ENCODE assay signal across 8 mouse cellular contexts in genomic region chr11:97545808-97546560, GRCm38 (mm10). TPM values are rescaled to one million over a fixed set of nuclear protein-coding genes. Genes with fewer than 3 reads are reported as not detected.
A peak's percentile ranks its signal among the peaks of the same experiment; 100 is the strongest.
DNase-seq lines count a peak whose midpoint lies in the region; ATAC-seq and TF ChIP-seq lines count a peak whose summit lies in the region.

No protein-coding gene starts in this region.

- H3K27me3 ChIP-seq in lung, embryonic 14.5 days (ENCODE audit: insufficient read depth, low read length): peaks cover 72% of the 10 kb centered on the region
- H3K27me3 ChIP-seq in embryonic facial prominence, embryonic 11.5 days (ENCODE audit: control insufficient read depth, insufficient read depth, low read length): peaks cover 34% of the 10 kb centered on the region
- H3K27me3 ChIP-seq in intestine, embryonic 14.5 days (replicated peaks; ENCODE audit: control insufficient read depth, insufficient read depth, low read length): peaks cover 75% of the 10 kb centered on the region
- H3K27me3 ChIP-seq in neural tube, embryonic 14.5 days (ENCODE audit: control insufficient read depth, insufficient read depth, low read length): peaks cover 21% of the 10 kb centered on the region; the same call in 1 of the 2 replicates

- H3K36me3 ChIP-seq in lung, embryonic 14.5 days (ENCODE audit: insufficient read depth): no peaks in the 10 kb centered on the region
- H3K36me3 ChIP-seq in embryonic facial prominence, embryonic 11.5 days (replicated peaks; ENCODE audit: control insufficient read depth, insufficient read depth, low read depth, low read length): no peaks in the 10 kb centered on the region
- no peaks in the 10 kb centered on the region for H3K36me3 ChIP-seq in intestine, embryonic 14.5 days (ENCODE audit: control insufficient read depth, insufficient read depth, low read length)
- H3K36me3 ChIP-seq in neural tube, embryonic 14.5 days (ENCODE audit: control insufficient read depth, insufficient read depth, low read length): peaks cover 4% of the 10 kb centered on the region; the same call in 1 of the 2 replicates

- no peaks in the 10 kb centered on the region for H3K4me1 ChIP-seq in lung, embryonic 14.5 days (ENCODE audit: insufficient read depth)
- H3K4me1 ChIP-seq in embryonic facial prominence, embryonic 11.5 days (ENCODE audit: control insufficient read depth, insufficient read depth, low read length): peaks cover 3% of the 10 kb centered on the region
- peaks cover 6% of the 10 kb centered on the region; the same call in 1 of the 2 replicates for H3K4me1 ChIP-seq in intestine, embryonic 14.5 days (replicated peaks; ENCODE audit: control insufficient read depth, insufficient read depth, low read length)
- H3K4me1 ChIP-seq in neural tube, embryonic 14.5 days (ENCODE audit: control insufficient read depth, insufficient read depth, low read length): peaks cover 17% of the 10 kb centered on the region

- peak overlapping the region; percentile 44; the same call in 1 of the 2 replicates for H3K9ac ChIP-seq in lung, embryonic 14.5 days
- no peak overlapping the region for H3K9ac ChIP-seq in embryonic facial prominence, embryonic 11.5 days (replicated peaks; ENCODE audit: low read length)
- H3K9ac ChIP-seq in intestine, embryonic 14.5 days (ENCODE audit: low read length): peak overlapping the region; percentile 43; the same call in 1 of the 2 replicates
- peak overlapping the region; percentile 56 for H3K9ac ChIP-seq in neural tube, embryonic 14.5 days (replicated peaks; ENCODE audit: low read depth, low read length)

- peak overlapping the region; percentile 55 for H3K4me3 ChIP-seq in lung, embryonic 14.5 days (ENCODE audit: low read depth, low read length)
- peak overlapping the region; percentile 53 for H3K4me3 ChIP-seq in embryonic facial prominence, embryonic 11.5 days (ENCODE audit: low read depth, low read length)
- peak overlapping the region; percentile 49 for H3K4me3 ChIP-seq in intestine, embryonic 14.5 days (ENCODE audit: low read depth, low read length)
- peak overlapping the region; percentile 47 for H3K4me3 ChIP-seq in neural tube, embryonic 14.5 days (ENCODE audit: low read depth, low read length)

- 4% methylated on average over 26 of the region's 26 CpGs for WGBS in lung, embryonic 14.5 days
- 3% methylated on average over 26 of the region's 26 CpGs for WGBS in embryonic facial prominence, embryonic 11.5 days
- 3% methylated on average over 26 of the region's 26 CpGs for WGBS in intestine, embryonic 14.5 days
- WGBS in neural tube, embryonic 14.5 days: 9% methylated on average over 26 of the region's 26 CpGs

- no peak for TF ChIP-seq CTCF in lung, embryonic 14.5 days (IDR thresholded peaks at IDR 0.05; ENCODE audit: low read depth)

- ATAC-seq in lung, embryonic 14.5 days (ENCODE audit: insufficient read depth): peak; percentile 10; the same call in 1 of the 2 replicates
- ATAC-seq in embryonic facial prominence, embryonic 11.5 days (replicated peaks; ENCODE audit: insufficient number of reproducible peaks, low FRiP score, low TSS enrichment, low read depth): no peak
- no peak for ATAC-seq in intestine, embryonic 14.5 days (replicated peaks; ENCODE audit: low FRiP score, low TSS enrichment, low read depth)
- ATAC-seq in neural tube, embryonic 14.5 days (ENCODE audit: low read depth): no peak
- no peak for ATAC-seq in megakaryocyte-erythroid progenitor cell, adult 5-6 weeks (replicated peaks; ENCODE audit: low FRiP score, low TSS enrichment, poor library complexity, severe bottlenecking)
- ATAC-seq in activated CD4-positive, CD25-positive, alpha-beta regulatory T cell, adult 4 months: no peak

- H3K27ac ChIP-seq in lung, embryonic 14.5 days (ENCODE audit: low read depth): no peak overlapping the region
- no peak overlapping the region for H3K27ac ChIP-seq in embryonic facial prominence, embryonic 11.5 days (replicated peaks; ENCODE audit: low read depth, low read length)
- no peak overlapping the region for H3K27ac ChIP-seq in intestine, embryonic 14.5 days (ENCODE audit: low read depth)
- H3K27ac ChIP-seq in neural tube, embryonic 14.5 days (ENCODE audit: low read depth, low read length): no peak overlapping the region

- DNase-seq in lung, embryonic 14.5 days: no peak
- DNase-seq in lung, postnatal 4 days: no peak
- DNase-seq in embryonic facial prominence, embryonic 11.5 days (ENCODE audit: low spot score): no peak
- DNase-seq in intestine, embryonic 14.5 days (ENCODE audit: low spot score): no peak
- no peak for DNase-seq in T-cell, adult 2 months (ENCODE audit: low spot score)

- H3K9me3 ChIP-seq in lung, embryonic 14.5 days (ENCODE audit: low read depth, low read length): no peaks in the 10 kb centered on the region
- H3K9me3 ChIP-seq in embryonic facial prominence, embryonic 11.5 days (replicated peaks; ENCODE audit: control insufficient read depth, low read length): no peaks in the 10 kb centered on the region
- no peaks in the 10 kb centered on the region for H3K9me3 ChIP-seq in intestine, embryonic 14.5 days (ENCODE audit: control insufficient read depth, low read length)
- H3K9me3 ChIP-seq in neural tube, embryonic 14.5 days (ENCODE audit: control insufficient read depth, low read length): no peaks in the 10 kb centered on the region

- H3K4me2 ChIP-seq in lung, embryonic 14.5 days: peak overlapping the region; percentile 99
- peak overlapping the region; percentile 98 for H3K4me2 ChIP-seq in embryonic facial prominence, embryonic 11.5 days (ENCODE audit: low read depth, low read length)
- H3K4me2 ChIP-seq in intestine, embryonic 14.5 days (ENCODE audit: low read length): peak overlapping the region; percentile 99
- H3K4me2 ChIP-seq in neural tube, embryonic 14.5 days (ENCODE audit: low read depth, low read length): peak overlapping the region; percentile 92

RNA-seq across cellular contexts. Expression of gene Srcin1, which starts 30.0 kb away (rescaled TPM):
- 0.68 and 0.70 TPM in 2 replicates for polyA plus RNA-seq in lung, embryonic 14.5 days (2014; fragmentation: Nextera tagmentation; extraction: Ambion mirVana)
- polyA plus RNA-seq in embryonic facial prominence, embryonic 11.5 days (2014; fragmentation: Nextera tagmentation; extraction: Ambion mirVana): 0.55 and 0.56 TPM in 2 replicates
- polyA plus RNA-seq in intestine, embryonic 14.5 days (2014; fragmentation: Nextera tagmentation; extraction: Ambion mirVana): 0.16 and 0.30 TPM in 2 replicates
- polyA plus RNA-seq in neural tube, embryonic 14.5 days (2014; fragmentation: Nextera tagmentation; extraction: Ambion mirVana): 7.6 and 8.1 TPM in 2 replicates
- total RNA-seq in megakaryocyte-erythroid progenitor cell, adult 5-6 weeks (2014; fragmentation: Nextera tagmentation): not detected in 2 replicates
- total RNA-seq in megakaryocyte-erythroid progenitor cell, adult 5-6 weeks (2017): not detected in 2 replicates
- not detected for polyA plus RNA-seq in activated CD4-positive, CD25-positive, alpha-beta regulatory T cell, adult 4 months (2017; shearing (Covaris generic))

RNA-seq across cellular contexts. Expression of gene 4933428G20Rik, which starts 45.8 kb away (rescaled TPM):
- polyA plus RNA-seq in lung, embryonic 14.5 days (2014; fragmentation: Nextera tagmentation; extraction: Ambion mirVana): 0.13 and 0.23 TPM in 2 replicates
- not detected in 2 replicates for polyA plus RNA-seq in embryonic facial prominence, embryonic 11.5 days (2014; fragmentation: Nextera tagmentation; extraction: Ambion mirVana)
- polyA plus RNA-seq in intestine, embryonic 14.5 days (2014; fragmentation: Nextera tagmentation; extraction: Ambion mirVana): 0.12 TPM in 2 replicates
- polyA plus RNA-seq in neural tube, embryonic 14.5 days (2014; fragmentation: Nextera tagmentation; extraction: Ambion mirVana): 0.26 and 0.33 TPM in 2 replicates
- total RNA-seq in megakaryocyte-erythroid progenitor cell, adult 5-6 weeks (2014; fragmentation: Nextera tagmentation): not detected in 2 replicates
- total RNA-seq in megakaryocyte-erythroid progenitor cell, adult 5-6 weeks (2017): not detected in 2 replicates
- not detected for polyA plus RNA-seq in activated CD4-positive, CD25-positive, alpha-beta regulatory T cell, adult 4 months (2017; shearing (Covaris generic))
